Mouse (Mus musculus) mesoderm, embryonic 11.5 days (tissue): ENCODE results near the gene Lrrc17.

Experiments
- DNase-seq: peaks from one replicate; pipeline ENCODE4 v3.0.0-alpha.2; 2012; ENCODE audit warnings: low read depth, low spot score

Lrrc17 gene

DNA sequence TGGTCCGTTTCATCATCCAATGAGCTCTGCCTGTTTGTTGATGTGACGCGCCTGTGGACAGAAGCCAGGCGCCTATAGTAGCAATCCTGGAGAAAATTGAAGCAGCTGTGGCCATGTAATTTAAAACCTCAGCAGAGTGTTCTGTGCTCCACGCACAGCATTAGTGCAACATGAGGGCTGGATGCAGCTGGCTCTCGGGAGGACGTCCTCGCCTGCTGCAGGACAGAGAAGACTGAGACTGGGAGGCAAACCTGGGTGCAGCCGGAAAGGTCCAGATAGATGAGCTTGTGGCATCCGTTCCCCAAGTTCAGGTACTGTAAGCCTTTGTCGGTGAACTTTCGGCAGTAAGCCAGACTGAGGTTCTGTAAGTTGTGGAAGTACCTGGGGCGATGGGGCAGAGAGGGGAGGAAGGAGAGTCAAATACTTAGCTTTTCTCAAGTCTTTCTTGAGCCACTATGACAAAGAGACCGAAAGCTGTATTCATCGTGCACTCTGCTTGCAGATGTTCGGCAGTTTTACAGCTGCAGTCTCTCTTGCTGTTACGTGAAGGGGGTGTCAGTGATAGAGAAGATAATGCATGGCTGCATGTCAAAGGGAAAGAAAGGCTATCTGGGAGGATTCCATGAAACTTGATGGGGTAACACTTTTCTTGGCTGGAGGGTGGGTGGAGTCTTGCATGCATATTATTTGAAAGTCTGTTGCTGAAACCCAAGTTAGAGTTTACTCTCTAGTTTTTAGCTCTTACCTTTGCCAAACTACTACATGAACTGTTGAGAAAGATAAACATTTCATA lies at the start of gene Lrrc17:
Gene Lrrc17, plus strand, starts transcription at position 151 of the 793 bp plus-strand sequence.
- DNase-seq, result peak; percentile 73

DNA sequence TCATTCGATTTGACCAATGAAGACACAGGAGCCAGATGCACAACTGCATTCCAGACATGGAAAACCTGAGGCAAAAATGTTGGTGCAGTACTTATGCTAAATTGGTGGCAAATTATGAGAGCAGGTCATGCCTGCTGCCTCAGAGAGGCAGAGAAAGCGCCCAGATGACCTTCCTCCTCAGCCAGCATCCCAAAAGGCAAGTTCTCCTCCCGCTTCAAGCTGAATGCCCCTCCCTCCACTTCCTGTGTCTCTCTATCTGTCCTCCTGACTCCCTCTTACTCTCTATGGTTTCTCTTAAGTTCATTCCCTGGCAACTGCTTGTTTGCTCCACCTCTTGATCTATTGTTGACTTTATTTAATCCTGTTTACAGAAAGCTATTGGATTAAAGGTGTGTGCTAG lies 48.6 kb upstream of the Lrrc17 start:
- no peak for DNase-seq

DNA sequence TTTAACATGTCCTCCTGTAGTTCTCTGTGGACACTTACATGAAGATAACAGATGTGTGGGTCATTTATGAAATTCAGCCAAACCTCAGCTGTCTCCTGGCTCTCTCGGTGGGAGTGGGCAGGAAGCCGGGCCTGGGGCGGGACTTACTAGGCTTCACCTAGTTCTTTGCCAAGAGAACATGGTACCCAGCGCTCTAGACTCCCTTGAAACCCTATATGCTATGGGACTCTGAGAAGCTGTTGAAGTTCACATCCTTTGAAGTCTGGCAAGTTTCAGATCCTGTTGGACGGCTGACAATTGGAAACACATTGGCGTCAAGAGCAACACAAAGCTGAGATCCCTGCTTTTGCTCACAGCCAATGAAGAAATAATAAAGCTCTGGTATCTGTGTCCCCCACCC lies 47.0 kb upstream of the Lrrc17 start:
- DNase-seq, result peak; percentile 26

DNA sequence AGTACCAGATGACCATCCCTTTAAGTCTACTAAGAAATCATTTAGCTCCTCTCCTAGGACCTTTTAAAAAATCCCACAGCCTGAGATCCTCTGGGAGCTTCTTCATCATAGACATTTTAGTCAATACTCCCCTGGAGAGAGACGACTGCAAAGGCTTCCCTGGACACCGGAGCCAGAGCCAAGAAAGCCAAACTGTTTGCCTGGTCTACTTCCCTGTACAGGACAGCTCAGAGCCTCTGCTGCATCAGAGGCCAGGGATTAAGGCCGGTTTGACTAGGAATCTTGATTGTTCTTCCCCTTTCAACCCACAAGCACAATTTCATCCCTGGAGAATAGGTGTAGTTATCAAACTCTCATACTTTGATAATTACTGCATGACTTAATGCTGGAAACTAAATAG lies 46.5 kb upstream of the Lrrc17 start:
- no peak for DNase-seq

- no peak for DNase-seq
These were observed 44.9 kb upstream of the Lrrc17 start for GRCm38 (mm10) chr5:21498490-21498889.

- no peak for DNase-seq
These were observed 44.4 kb upstream of the Lrrc17 start for GRCm38 (mm10) chr5:21498925-21499324.

DNA sequence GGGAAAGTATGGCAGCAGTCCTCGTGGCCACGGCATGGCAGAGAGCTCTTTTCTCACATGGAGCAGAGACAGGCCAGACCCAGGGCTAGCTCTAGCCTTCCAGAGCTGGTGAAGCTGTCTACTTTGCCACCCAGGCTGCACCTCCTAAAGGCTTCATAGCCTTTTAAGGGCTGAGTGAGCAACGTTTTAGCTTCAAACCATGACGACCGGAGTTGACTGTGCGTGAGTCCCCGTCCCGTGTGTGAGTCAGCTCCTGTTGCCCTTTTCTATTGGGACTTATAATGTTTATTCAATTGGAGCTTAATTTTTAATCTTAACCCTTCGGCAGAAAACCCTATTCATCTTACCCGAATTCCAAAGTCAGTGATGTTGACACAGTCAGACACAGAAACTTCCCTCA lies 43.2 kb upstream of the Lrrc17 start:
- DNase-seq, result no peak

DNA sequence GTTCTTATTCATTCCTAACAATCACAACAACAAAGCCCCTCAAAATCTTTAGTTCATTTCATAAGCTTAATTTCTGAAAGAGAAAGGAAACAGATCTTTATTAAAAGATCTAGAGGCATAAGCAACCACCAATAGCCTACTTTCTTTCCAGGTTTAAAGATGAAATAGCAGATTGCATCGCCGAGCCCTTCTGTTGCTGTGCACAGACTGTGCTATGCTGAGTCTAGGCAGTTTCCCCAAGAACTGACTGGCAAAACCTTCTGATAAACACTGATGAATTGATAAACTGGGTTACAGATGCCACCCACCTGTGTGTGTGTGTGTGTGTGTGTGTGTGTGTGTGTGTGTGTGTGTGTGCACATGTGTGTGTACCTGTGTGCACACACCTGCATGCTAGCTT lies 42.4 kb upstream of the Lrrc17 start:
- DNase-seq, result no peak

DNA sequence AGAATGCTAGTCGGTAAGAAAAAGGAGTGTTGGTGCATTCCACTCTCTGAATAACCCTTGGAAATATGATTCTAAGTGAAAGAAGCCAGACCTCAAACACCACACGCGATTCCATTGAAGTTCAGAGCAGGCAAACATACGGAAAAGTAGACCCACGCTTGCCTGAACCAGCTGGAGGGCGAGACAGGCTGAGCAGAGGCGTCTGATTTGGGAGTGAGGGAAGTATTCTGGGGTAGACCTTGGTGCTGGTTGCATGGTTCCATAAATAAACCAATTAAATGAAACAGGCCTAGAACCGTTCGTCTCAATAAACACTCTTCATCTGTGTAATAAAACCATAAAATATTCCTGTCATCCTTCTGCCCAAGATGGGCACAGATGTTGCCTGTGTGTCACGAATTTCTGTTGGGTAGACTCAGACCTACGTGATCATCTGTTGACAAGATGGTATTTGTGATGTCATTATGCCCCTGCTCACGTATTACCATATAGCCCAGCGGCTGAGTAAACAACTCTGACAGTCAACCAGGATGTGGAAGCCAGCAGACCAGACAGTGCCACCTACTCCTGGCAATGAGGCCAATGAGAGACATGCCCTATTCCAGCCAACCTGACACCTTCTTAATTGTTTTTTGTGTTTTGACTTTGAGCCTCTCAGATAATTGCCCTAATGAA lies 40.3 kb upstream of the Lrrc17 start:
- no peak for DNase-seq

DNA sequence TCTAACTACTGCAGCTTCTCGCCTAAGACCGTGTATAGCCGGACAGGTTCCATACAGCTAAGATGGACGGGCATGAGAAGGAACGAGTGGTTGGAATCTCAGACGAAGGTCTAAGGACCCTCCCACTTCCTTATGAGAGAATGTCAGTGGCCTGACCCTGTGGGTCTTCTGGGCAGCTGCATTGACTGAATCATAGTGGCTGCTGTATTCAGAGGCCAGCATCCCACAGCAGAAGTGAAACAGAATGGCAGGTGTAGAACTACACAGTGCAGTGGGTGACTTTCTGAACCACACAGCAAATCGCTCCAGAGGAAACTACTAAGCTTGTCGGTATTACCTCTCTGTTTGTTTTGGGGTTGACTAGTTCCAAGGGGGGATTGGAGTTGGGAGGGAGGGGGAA lies 38.2 kb upstream of the Lrrc17 start:
- DNase-seq, result no peak

GRCm38 (mm10) chr5:21506887-21507286 lies 36.5 kb upstream of the Lrrc17 start:
- no peak for DNase-seq

- no peak for DNase-seq
These were observed 33.6 kb upstream of the Lrrc17 start for GRCm38 (mm10) chr5:21509801-21510200.

DNA sequence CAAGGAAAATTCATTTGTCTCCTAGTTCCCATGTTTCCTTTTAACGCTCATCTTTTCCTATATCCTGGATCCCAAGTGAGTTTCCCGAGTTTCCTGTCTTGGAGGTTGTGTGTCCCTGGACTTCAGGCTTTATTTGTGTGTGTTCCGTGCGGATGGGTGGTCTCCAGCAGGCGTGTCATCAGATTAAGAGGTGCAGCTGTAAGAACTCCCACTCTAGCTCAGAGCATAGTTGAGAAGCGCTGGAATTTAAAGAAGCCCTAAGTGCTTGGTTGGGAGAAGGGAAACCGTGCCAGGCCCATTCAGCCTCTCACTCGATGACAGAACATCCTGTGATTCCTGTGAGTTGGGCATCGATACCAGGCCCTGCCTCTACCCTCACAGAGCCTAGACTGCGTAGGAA lies 30.0 kb upstream of the Lrrc17 start:
- no peak for DNase-seq

DNA sequence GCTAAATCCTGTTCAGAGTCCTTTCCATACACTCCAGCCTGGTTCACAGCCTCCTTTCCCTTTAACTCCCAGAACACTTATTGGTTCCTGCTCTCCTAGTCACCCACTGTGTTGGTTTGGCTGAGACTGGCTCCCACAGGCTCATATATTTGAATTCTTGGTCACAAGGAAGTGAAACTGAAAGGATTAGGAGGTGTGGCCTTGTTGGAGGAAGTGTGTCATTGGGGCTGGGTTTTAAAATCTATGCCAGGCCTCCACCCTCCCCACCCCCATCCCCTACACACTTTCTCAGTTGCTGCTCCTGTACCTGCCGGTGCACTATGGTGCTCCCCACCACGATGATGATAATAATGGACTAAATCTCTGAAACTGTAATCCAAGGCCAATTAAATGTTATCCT lies 25.8 kb upstream of the Lrrc17 start:
- DNase-seq, result no peak

DNA sequence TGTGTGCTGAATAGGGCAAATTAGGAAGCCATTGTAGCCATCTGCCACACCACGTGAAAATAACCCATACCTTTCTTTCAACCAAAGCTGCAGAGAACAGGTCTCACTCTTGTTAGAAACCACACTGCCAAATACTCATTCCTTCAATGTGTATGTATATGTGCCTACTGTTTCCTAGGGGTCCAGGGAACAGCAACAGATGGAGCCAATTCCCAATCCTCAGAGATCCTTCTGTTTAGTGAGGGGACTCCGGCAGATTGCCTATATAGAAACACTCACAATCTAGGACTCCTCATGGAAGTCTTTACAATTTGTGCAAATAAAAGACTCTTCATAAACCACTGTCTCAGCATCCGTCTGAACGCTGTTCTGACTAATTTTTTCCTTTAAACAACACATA lies 25.2 kb upstream of the Lrrc17 start:
- DNase-seq, result no peak

DNA sequence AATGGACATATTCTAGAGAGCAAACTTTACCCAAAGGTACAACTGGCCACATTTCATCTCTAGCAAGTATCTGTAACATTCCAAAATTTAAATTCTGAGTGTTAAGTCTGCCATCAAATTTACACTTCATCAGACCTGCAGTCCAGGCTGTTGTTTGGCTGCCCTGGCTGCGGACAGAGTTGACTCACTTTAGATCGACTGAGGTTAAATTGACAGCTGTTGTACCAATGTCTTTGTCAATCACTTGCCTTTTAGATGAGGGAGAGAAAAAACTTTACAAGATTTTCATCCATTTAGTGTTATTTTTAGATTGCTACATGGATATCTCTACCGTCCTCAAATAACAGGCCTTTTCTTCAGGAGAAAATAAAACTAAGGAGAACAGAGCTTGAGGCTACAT lies 24.2 kb upstream of the Lrrc17 start:
- no peak for DNase-seq

DNA sequence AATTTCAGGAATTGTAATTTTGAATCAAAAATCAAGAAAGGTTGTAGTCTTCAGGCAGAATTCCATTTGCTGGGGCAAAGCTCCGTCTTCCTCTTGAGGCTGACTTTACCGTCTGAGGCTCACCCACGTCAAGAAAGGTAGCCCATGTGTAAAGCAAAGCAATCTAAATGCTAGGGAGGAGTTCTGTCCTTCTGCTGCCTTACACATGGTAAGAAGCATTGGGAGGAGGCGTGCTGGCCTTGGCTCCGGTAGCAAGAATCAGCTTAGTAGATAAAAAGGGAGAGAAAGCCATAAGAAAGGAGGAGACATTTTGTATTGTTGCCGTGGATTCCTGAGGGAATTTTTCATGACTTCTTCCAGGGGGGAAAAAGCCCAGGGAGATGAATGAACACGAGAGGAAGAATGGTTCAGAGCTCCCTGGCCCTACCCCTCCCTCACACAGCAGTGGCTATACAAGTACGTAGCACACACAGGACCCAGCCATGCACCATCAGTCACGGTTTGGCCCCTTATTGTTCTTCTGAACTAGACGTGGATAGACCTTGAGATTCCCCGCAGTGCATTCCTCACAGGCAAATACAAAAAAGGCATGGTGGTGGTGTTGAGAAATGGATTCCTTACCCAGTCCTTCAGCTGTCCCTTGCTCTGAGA lies 16.4 kb upstream of the Lrrc17 start:
- peak; percentile 56 for DNase-seq

DNA sequence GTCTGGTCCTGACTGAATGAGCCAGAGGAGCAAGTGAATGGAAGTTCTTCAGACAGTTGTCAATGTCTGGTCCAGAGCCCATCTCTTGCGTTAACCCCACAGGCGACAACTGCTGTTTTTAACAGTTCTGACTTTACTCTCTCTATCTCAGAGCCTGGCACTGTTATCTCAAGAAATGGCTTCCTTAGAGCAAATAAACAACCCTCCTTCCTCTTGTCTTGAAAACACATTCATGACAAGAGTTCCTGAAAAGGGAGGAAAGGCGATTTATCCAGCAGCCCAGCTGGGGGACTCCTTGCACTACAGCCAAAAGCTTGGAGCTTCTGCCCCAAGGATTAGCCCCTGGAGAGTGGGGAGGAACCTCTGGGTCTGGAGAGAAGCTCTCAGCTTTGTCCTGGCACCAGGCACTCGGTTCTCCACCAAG lies 15.9 kb upstream of the Lrrc17 start:
- no peak for DNase-seq

DNA sequence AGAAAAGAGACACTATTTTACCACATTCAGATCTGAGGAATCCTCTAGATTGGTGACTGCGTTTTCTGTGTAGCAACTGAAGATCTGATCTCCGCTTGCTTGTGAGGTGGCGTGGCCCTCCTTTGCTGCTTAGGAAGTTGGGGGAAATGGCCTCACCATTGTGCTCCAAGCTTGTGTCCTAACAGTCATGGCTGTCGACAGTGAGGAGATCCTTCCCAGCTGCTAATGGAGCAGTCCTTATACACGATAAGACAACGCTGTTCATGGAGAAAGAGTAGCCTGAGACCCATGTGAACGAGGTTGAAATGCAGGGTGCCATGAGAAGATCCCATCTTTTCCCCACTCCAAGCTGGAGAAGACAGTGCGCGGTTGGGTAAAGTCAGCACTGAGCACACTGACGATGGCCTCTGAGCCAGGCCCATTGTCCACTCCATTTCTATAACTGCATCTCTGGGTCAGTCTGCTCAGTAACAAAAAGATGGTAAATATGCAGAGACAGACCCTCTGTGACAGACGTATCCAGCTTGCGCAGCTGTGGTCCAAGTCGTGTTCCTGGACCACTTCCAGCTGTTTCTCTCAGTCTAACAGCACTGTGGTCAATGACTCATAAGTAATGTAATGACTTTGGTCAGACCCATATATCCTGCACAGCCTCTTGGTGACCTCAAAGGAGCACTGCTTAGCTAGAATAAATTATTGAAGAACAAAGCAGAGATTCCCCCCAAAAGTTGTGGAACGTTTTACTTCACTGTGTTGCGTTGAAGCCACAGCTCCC lies 15.1 kb upstream of the Lrrc17 start:
- peak; percentile 29 for DNase-seq

DNA sequence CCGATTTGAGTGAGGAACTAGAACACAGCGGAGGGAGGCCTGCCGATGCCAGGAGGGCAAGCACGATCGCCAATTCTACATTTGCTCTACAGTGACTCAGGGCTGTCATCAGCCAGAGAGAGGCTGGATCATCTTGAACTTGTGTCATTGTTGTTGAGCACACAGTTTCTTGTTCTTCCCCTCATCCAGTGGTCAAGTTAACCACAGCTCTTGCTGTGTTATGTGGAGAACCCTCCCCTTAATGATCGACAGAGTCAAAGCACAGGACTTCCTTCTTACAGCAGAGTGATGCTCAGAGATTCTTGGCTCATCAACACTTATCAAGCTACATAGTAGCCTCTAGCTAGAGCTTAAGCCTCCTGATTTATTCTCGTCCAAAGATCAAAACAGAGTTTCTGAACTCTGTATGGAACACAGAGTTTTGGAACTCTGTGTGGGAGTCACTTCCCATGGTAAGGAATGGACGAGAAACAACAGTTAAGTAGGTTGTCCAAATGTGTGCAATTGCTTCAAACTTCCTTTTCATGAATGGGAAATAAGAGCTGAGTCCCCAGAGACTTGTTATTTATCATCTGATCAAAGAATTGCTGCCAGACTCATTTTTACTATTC lies 14.1 kb upstream of the Lrrc17 start:
- DNase-seq, result no peak

- no peak for DNase-seq
These were observed 11.2 kb upstream of the Lrrc17 start for GRCm38 (mm10) chr5:21532126-21532525.

DNA sequence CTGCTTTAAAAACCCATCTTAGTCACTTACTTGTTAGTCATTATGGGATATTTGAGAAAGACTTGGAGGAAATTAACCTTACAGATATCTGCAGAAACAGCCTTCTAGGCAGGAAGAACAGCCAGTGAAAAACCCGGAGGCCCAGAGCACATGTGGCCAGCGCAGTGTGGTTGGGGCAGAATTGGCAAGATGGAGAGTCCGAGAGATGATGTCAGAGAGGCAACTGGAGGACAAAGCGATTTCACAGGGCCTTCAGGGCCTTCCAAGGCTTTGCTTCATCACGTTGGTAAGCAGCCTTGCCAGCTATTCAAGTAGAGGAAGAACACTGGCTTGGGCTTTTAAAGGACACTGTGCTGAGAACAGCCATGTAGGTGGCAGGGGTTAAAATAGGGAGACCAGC lies 10.4 kb upstream of the Lrrc17 start:
- no peak for DNase-seq
